Mouse (Mus musculus): Measurements from ENCODE around the gene Serinc3. TPM values are rescaled to one million over a fixed set of nuclear protein-coding genes. Genes with fewer than 3 reads are reported as not detected.

Gene Serinc3
- total and polyA plus RNA-seq, 3 experiments: 345 to 611 (median 467) TPM

- Histone ChIP-seq H3K9me3 (replicated peaks; ENCODE audit: low read length) (peaks cover 4% of the 10 kb centered on the region), H3K4me3 (replicated peaks in 1 of 3; ENCODE audit: low read depth in 2 of 3, low read length in 2 of 3, poor library complexity in 1 of 3) (no peak overlapping the region), H3K36me3 (replicated peaks in 1 of 2; ENCODE audit: control insufficient read depth in 1 of 2, insufficient read depth in 1 of 2, low read length in 1 of 2) (peaks cover 77 to 97% of the 10 kb centered on the region in 2 experiments), H3K27me3 (replicated peaks) (no peaks in the 10 kb centered on the region), H3K79me2 (replicated peaks; ENCODE audit: control insufficient read depth, extremely low read depth, insufficient read depth, poor library complexity, severe bottlenecking) (no peaks in the 10 kb centered on the region), H3K9ac (ENCODE audit: insufficient read depth, low read depth) (no peak overlapping the region), H3K4me2 (ENCODE audit: insufficient read depth, low read depth, poor library complexity, severe bottlenecking) (no peak overlapping the region), H3K4me1 (ENCODE audit: control insufficient read depth in 1 of 2, insufficient read depth in 2 of 2) (no peaks in the 10 kb centered on the region), H3K27ac (ENCODE audit: insufficient read depth, low read depth) (no peak overlapping the region)
- DNase-seq (ENCODE audit: extremely low read depth): no peak
- in situ Hi-C loops (cut with MboI; ENCODE audit: low pct_ligation_motif_present, low pct_unique_long_range_greater_than_20kb, low sequenced_read_pairs): no loop called here
- TF ChIP-seq PAX5 (IDR thresholded peaks at IDR 0.05; ENCODE audit: low read length): no peak
- TF ChIP-seq RCOR1 (conservative IDR thresholded peaks at IDR 0.05; ENCODE audit: low read depth, low read length): no peak; the same call in 1 of the 2 replicates
- TF ChIP-seq IRF4 (IDR thresholded peaks at IDR 0.05; ENCODE audit: low read depth, low read length): no peak
- TF ChIP-seq TCF12 (IDR thresholded peaks at IDR 0.05; ENCODE audit: low read depth, low read length): 0 out of 2 replicates have a peak, but pooled peaks have one; percentile 19
- TF ChIP-seq MEF2A (IDR thresholded peaks at IDR 0.05; ENCODE audit: borderline replicate concordance, low read depth, low read length): no peak
- TF ChIP-seq ZKSCAN1 (IDR thresholded peaks at IDR 0.05; ENCODE audit: borderline replicate concordance, low read depth, low read length): no peak
- no peak for TF ChIP-seq MXI1 (IDR thresholded peaks at IDR 0.05; ENCODE audit: low read depth, low read length)
- peak; percentile 82 for TF ChIP-seq POLR2AphosphoS2 (IDR thresholded peaks at IDR 0.05; ENCODE audit: low read depth, low read length)
- no peak for TF ChIP-seq MAX (IDR thresholded peaks at IDR 0.05; ENCODE audit: low read length)
- TF ChIP-seq ZMIZ1 (IDR thresholded peaks at IDR 0.05; ENCODE audit: low read depth, low read length): peak; percentile 87
- peak; percentile 19; the same call in 1 of the 2 replicates for TF ChIP-seq SMC3 (IDR thresholded peaks at IDR 0.05; ENCODE audit: low read depth, low read length)
- no peak for TF ChIP-seq ZNF384 (IDR thresholded peaks at IDR 0.05; ENCODE audit: low read depth, low read length)
- TF ChIP-seq CHD2 (IDR thresholded peaks at IDR 0.05; ENCODE audit: low read length): no peak
- no peak for TF ChIP-seq NELFE (IDR thresholded peaks at IDR 0.05; ENCODE audit: low read depth, low read length)
- no peak for TF ChIP-seq MYC (IDR thresholded peaks at IDR 0.05; ENCODE audit: low read depth, low read length)
- dilution Hi-C loops (cut with MboI; ENCODE audit: extremely low pct_ligation_motif_present, extremely low pct_unique_long_range_greater_than_20kb, low sequenced_read_pairs): no loop called here
Observed at GRCm38 (mm10) chr2:163616652-163617227, 28.2 kb downstream of the Serinc3 start.

- DNase-seq (ENCODE audit: extremely low read depth): no peak
- TF ChIP-seq MAX (IDR thresholded peaks at IDR 0.05; ENCODE audit: low read length): no peak
- no peak for TF ChIP-seq EP300 (IDR thresholded peaks at IDR 0.05; ENCODE audit: low read length)
- TF ChIP-seq MYC (IDR thresholded peaks at IDR 0.05; ENCODE audit: low read depth, low read length): no peak
- no peak for TF ChIP-seq MAZ (IDR thresholded peaks at IDR 0.05; ENCODE audit: low read depth, low read length)
- no peak for TF ChIP-seq JUND (conservative IDR thresholded peaks at IDR 0.05; ENCODE audit: low read depth, low read length)
- peak; percentile 90 for TF ChIP-seq POLR2AphosphoS2 (IDR thresholded peaks at IDR 0.05; ENCODE audit: low read depth, low read length)
- TF ChIP-seq MAFK (IDR thresholded peaks at IDR 0.05; ENCODE audit: insufficient replicate concordance, low read length): no peak
- TF ChIP-seq RAD21 (IDR thresholded peaks at IDR 0.05; ENCODE audit: low read depth, low read length): no peak
- TF ChIP-seq UBTF (IDR thresholded peaks at IDR 0.05; ENCODE audit: low read depth, low read length): no peak
- no peak for TF ChIP-seq ELF1 (IDR thresholded peaks at IDR 0.05; ENCODE audit: low read depth, low read length)
- 0 out of 2 replicates have a peak, but pooled peaks have one; percentile 15 for TF ChIP-seq RCOR1 (conservative IDR thresholded peaks at IDR 0.05; ENCODE audit: low read depth, low read length)
- TF ChIP-seq SIN3A (IDR thresholded peaks at IDR 0.05; ENCODE audit: low read length): no peak
- no peak for TF ChIP-seq IRF4 (IDR thresholded peaks at IDR 0.05; ENCODE audit: low read depth, low read length)
- TF ChIP-seq ZNF384 (IDR thresholded peaks at IDR 0.05; ENCODE audit: low read depth, low read length): no peak
- no peak for TF ChIP-seq BHLHE40 (IDR thresholded peaks at IDR 0.05; ENCODE audit: low read depth, low read length)
- TF ChIP-seq POLR2A (IDR thresholded peaks at IDR 0.05; ENCODE audit: low read depth, low read length): peak; percentile 7; the same call in 1 of the 2 replicates
- no peak; the same call in 1 of the 2 replicates for TF ChIP-seq SMC3 (IDR thresholded peaks at IDR 0.05; ENCODE audit: low read depth, low read length)
- TF ChIP-seq NRF1 (IDR thresholded peaks at IDR 0.05; ENCODE audit: low read depth, low read length): no peak
- TF ChIP-seq CHD2 (IDR thresholded peaks at IDR 0.05; ENCODE audit: low read length): no peak; the same call in 1 of the 2 replicates
- no peak; the same call in 1 of the 2 replicates for TF ChIP-seq NELFE (IDR thresholded peaks at IDR 0.05; ENCODE audit: low read depth, low read length)
- no peak for TF ChIP-seq ZC3H11A (IDR thresholded peaks at IDR 0.05; ENCODE audit: low read depth, low read length)
- no peak for TF ChIP-seq MEF2A (IDR thresholded peaks at IDR 0.05; ENCODE audit: borderline replicate concordance, low read depth, low read length)
- TF ChIP-seq ZMIZ1 (IDR thresholded peaks at IDR 0.05; ENCODE audit: low read depth, low read length): peak; percentile 46
- Histone ChIP-seq H3K36me3 (replicated peaks in 1 of 2; ENCODE audit: control insufficient read depth in 1 of 2, insufficient read depth in 1 of 2, low read length in 1 of 2) (peaks cover 79 to 98% of the 10 kb centered on the region in 2 experiments), H3K4me3 (replicated peaks in 1 of 3; ENCODE audit: low read depth in 2 of 3, low read length in 2 of 3, poor library complexity in 1 of 3) (no peak overlapping the region), H3K79me2 (replicated peaks; ENCODE audit: control insufficient read depth, extremely low read depth, insufficient read depth, poor library complexity, severe bottlenecking) (no peaks in the 10 kb centered on the region), H3K4me2 (ENCODE audit: insufficient read depth, low read depth, poor library complexity, severe bottlenecking) (no peak overlapping the region), H3K27me3 (replicated peaks) (no peaks in the 10 kb centered on the region), H3K9me3 (replicated peaks; ENCODE audit: low read length) (peaks cover 4% of the 10 kb centered on the region), H3K27ac (ENCODE audit: insufficient read depth, low read depth) (no peak overlapping the region), H3K4me1 (ENCODE audit: control insufficient read depth in 1 of 2, insufficient read depth in 2 of 2) (no peaks in the 10 kb centered on the region), H3K9ac (ENCODE audit: insufficient read depth, low read depth) (no peak overlapping the region)
- dilution Hi-C loops (cut with MboI; ENCODE audit: extremely low pct_ligation_motif_present, extremely low pct_unique_long_range_greater_than_20kb, low sequenced_read_pairs): no loop called here
- in situ Hi-C loops (cut with MboI; ENCODE audit: low pct_ligation_motif_present, low pct_unique_long_range_greater_than_20kb, low sequenced_read_pairs): no loop called here
Observed at GRCm38 (mm10) chr2:163615906-163616651, 28.9 kb downstream of the Serinc3 start.

All from CH12.LX (cell line).